Mouse (Mus musculus) erythroblast, embryonic 14.5 days (primary cell): ENCODE data around the gene Pparg. TPM values are rescaled to one million over a fixed set of nuclear protein-coding genes. Genes with fewer than 3 reads are reported as not detected.

Experiments used
- H3K27me3 ChIP-seq: 2 replicates; pipeline ENCODE4 v1.6.1; 2012; ENCODE audit warnings: inconsistent platforms; ENCODE audit not compliant: control insufficient read depth
- H3K36me3 ChIP-seq: 2 replicates; pipeline ENCODE4 v1.6.1; 2012; ENCODE audit warnings: mild to moderate bottlenecking, inconsistent platforms; ENCODE audit not compliant: control insufficient read depth
- H3K4me1 ChIP-seq: 2 replicates; pipeline ENCODE4 v1.6.1; 2012; ENCODE audit warnings: inconsistent platforms; ENCODE audit not compliant: control insufficient read depth
- H3K4me3 ChIP-seq: replicated peaks from 2 replicates; pipeline ENCODE3; 2012; ENCODE audit warnings: moderate library complexity, mild to moderate bottlenecking, inconsistent platforms
- H3K9me3 ChIP-seq: 2 replicates; pipeline ENCODE4 v1.6.1; 2012; ENCODE audit warnings: low read length, inconsistent platforms, mixed read lengths; ENCODE audit not compliant: control insufficient read depth
- GATA1 ChIP-seq: IDR thresholded peaks from 2 replicates; pipeline ENCODE4 v1.6.1; 2012; ENCODE audit warnings: low read length, inconsistent platforms, mixed read lengths
- TAL1 ChIP-seq: IDR thresholded peaks from 3 replicates; pipeline ENCODE4 v1.6.1; 2012; ENCODE audit warnings: low read length, inconsistent platforms, mixed read lengths
- polyA plus RNA-seq: library from polyadenylated mRNA; stranded (reverse); fragments of >175 nt; gene quantifications from 2 replicates; pipeline ENCODE4 v1.2.3, GENCODE M21; 2012

Gene Pparg
- polyA plus RNA-seq, 1 experiment: not detected

- no peaks in the 10 kb centered on the region for H3K9me3 ChIP-seq
- no peak overlapping the region for H3K4me3 ChIP-seq
- H3K4me1 ChIP-seq: no peaks in the 10 kb centered on the region
- H3K36me3 ChIP-seq: no peaks in the 10 kb centered on the region
- TF ChIP-seq GATA1 (no peak), TAL1 (no peak)
- H3K27me3 ChIP-seq: no peaks in the 10 kb centered on the region
Observed at GRCm38 (mm10) chr6:115396911-115397310, 36.2 kb downstream of the Pparg start.

GRCm38 (mm10) chr6:115404354-115404753 lies 43.6 kb downstream of the Pparg start:
- Histone ChIP-seq H3K36me3 (no peaks in the 10 kb centered on the region), H3K4me3 (no peak overlapping the region), H3K9me3 (no peaks in the 10 kb centered on the region), H3K27me3 (no peaks in the 10 kb centered on the region), H3K4me1 (no peaks in the 10 kb centered on the region)
- TF ChIP-seq GATA1 (no peak), TAL1 (no peak)

- Histone ChIP-seq H3K4me1 (no peaks in the 10 kb centered on the region), H3K36me3 (no peaks in the 10 kb centered on the region), H3K4me3 (no peak overlapping the region), H3K27me3 (no peaks in the 10 kb centered on the region), H3K9me3 (no peaks in the 10 kb centered on the region)
- TF ChIP-seq TAL1 (no peak), GATA1 (no peak)
Observed at GRCm38 (mm10) chr6:115411477-115411876, 50.7 kb downstream of the Pparg start.

- TF ChIP-seq GATA1 (no peak), TAL1 (no peak)
- Histone ChIP-seq H3K4me1 (no peaks in the 10 kb centered on the region), H3K36me3 (no peaks in the 10 kb centered on the region), H3K27me3 (no peaks in the 10 kb centered on the region), H3K4me3 (no peak overlapping the region), H3K9me3 (no peaks in the 10 kb centered on the region)
Observed at GRCm38 (mm10) chr6:115418171-115418570, 57.4 kb downstream of the Pparg start.

- no peak overlapping the region for H3K4me3 ChIP-seq
- no peaks in the 10 kb centered on the region for H3K4me1 ChIP-seq
- TF ChIP-seq GATA1 (no peak), TAL1 (no peak)
- H3K9me3 ChIP-seq: no peaks in the 10 kb centered on the region
- no peaks in the 10 kb centered on the region for H3K27me3 ChIP-seq
- H3K36me3 ChIP-seq: no peaks in the 10 kb centered on the region
Observed at GRCm38 (mm10) chr6:115418964-115419363, 58.2 kb downstream of the Pparg start.

- Histone ChIP-seq H3K27me3 (no peaks in the 10 kb centered on the region), H3K9me3 (no peaks in the 10 kb centered on the region), H3K36me3 (no peaks in the 10 kb centered on the region), H3K4me3 (no peak overlapping the region), H3K4me1 (no peaks in the 10 kb centered on the region)
- TF ChIP-seq GATA1: no peak
- TF ChIP-seq TAL1: no peak
Observed at GRCm38 (mm10) chr6:115420963-115421362, 60.2 kb downstream of the Pparg start.

GRCm38 (mm10) chr6:115421665-115422064 lies 60.9 kb downstream of the Pparg start:
- Histone ChIP-seq H3K27me3 (no peaks in the 10 kb centered on the region), H3K4me1 (no peaks in the 10 kb centered on the region), H3K36me3 (no peaks in the 10 kb centered on the region), H3K9me3 (no peaks in the 10 kb centered on the region), H3K4me3 (no peak overlapping the region)
- no peak for TF ChIP-seq TAL1
- no peak for TF ChIP-seq GATA1

- Histone ChIP-seq H3K9me3 (no peaks in the 10 kb centered on the region), H3K36me3 (no peaks in the 10 kb centered on the region), H3K4me1 (no peaks in the 10 kb centered on the region), H3K27me3 (no peaks in the 10 kb centered on the region), H3K4me3 (no peak overlapping the region)
- no peak for TF ChIP-seq GATA1
- TF ChIP-seq TAL1: no peak
Observed at GRCm38 (mm10) chr6:115424433-115424832, 63.7 kb downstream of the Pparg start.

GRCm38 (mm10) chr6:115432726-115433125 lies 72.0 kb downstream of the Pparg start:
- Histone ChIP-seq H3K36me3 (no peaks in the 10 kb centered on the region), H3K27me3 (no peaks in the 10 kb centered on the region), H3K9me3 (no peaks in the 10 kb centered on the region), H3K4me3 (no peak overlapping the region), H3K4me1 (no peaks in the 10 kb centered on the region)
- no peak for TF ChIP-seq GATA1
- no peak for TF ChIP-seq TAL1

GRCm38 (mm10) chr6:115434054-115434453 lies 73.3 kb downstream of the Pparg start:
- no peaks in the 10 kb centered on the region for H3K36me3 ChIP-seq
- TF ChIP-seq TAL1: no peak
- TF ChIP-seq GATA1: no peak
- no peaks in the 10 kb centered on the region for H3K27me3 ChIP-seq
- H3K4me3 ChIP-seq: no peak overlapping the region
- no peaks in the 10 kb centered on the region for H3K9me3 ChIP-seq
- no peaks in the 10 kb centered on the region for H3K4me1 ChIP-seq
